In genomic region chr16:96690052-96690451, GRCm38 (mm10) we compare ENCODE assay signal across 14 mouse cellular contexts.
"Had no signal": no experiment of that assay in that cellular context is flagged by ENCODE, and none has a peak within 500 bp of the region (broad histone marks: within the 10 kb centered on the region; RNA-seq: fewer than 3 reads in every experiment).

No protein-coding gene starts in this region.

- DNase-seq: kidney, adult 2 months; kidney, postnatal 14 days; lung, adult 2 months; lung, postnatal 36 days; right cerebral cortex, postnatal 14 days; thymus, adult 2 months; thymus, postnatal 25 days had no signal

- ATAC-seq: lung, postnatal 0 days had no signal

- H3K36me3 ChIP-seq: kidney, embryonic 15.5 days; limb, embryonic 10.5 days; liver, embryonic 15.5 days; neural tube, embryonic 13.5 days; stomach, embryonic 15.5 days had no signal

- H3K4me1 ChIP-seq: kidney, embryonic 15.5 days; limb, embryonic 10.5 days; liver, embryonic 15.5 days; neural tube, embryonic 13.5 days; stomach, embryonic 15.5 days had no signal

- H3K4me2 ChIP-seq: kidney, embryonic 15.5 days; liver, embryonic 11.5 days; liver, embryonic 15.5 days; neural tube, embryonic 13.5 days; stomach, embryonic 15.5 days had no signal

- H3K9me3 ChIP-seq: kidney, embryonic 15.5 days; limb, embryonic 10.5 days; liver, embryonic 15.5 days; neural tube, embryonic 13.5 days; stomach, embryonic 15.5 days had no signal

- H3K27ac ChIP-seq: kidney, embryonic 15.5 days; limb, embryonic 10.5 days; liver, embryonic 15.5 days; neural tube, embryonic 13.5 days; stomach, embryonic 15.5 days had no signal

- H3K9ac ChIP-seq: kidney, embryonic 15.5 days; liver, embryonic 15.5 days; neural tube, embryonic 13.5 days; stomach, embryonic 15.5 days had no signal

- H3K4me3 ChIP-seq: kidney, embryonic 15.5 days; limb, embryonic 10.5 days; liver, embryonic 15.5 days; neural tube, embryonic 13.5 days; stomach, embryonic 15.5 days had no signal

- H3K27me3 ChIP-seq: kidney, embryonic 15.5 days; liver, embryonic 15.5 days; neural tube, embryonic 13.5 days; stomach, embryonic 15.5 days had no signal
